Mouse (Mus musculus) cerebellum, adult 8-10 months (tissue): ENCODE measurements around the gene Col9a1.

Source experiments
- DNase-seq: peaks from one replicate; pipeline ENCODE4 v3.0.0; 2022

The Col9a1 gene

GRCm38 (mm10) chr1:24300700-24301099, 123.3 kb downstream of the Col9a1 start:
- no peak for DNase-seq
